Mouse (Mus musculus) C2C12 (cell line): ENCODE data around the gene Cdh4.

Experiments used
- CEBPB ChIP-seq: IDR thresholded peaks from one replicate; pipeline ENCODE4 v1.6.1; 2011; ENCODE audit warnings: low read depth, mild to moderate bottlenecking, control low read depth, moderate library complexity
- CTCF ChIP-seq: IDR thresholded peaks from one replicate; pipeline ENCODE4 v1.5.1; 2011; ENCODE audit not compliant: control insufficient read depth, insufficient read depth, insufficient read length
- FOSL1 ChIP-seq: IDR thresholded peaks from one replicate; pipeline ENCODE4 v1.8.0; 2011; ENCODE audit warnings: mild to moderate bottlenecking, low read length; ENCODE audit not compliant: poor library complexity, insufficient read depth, severe bottlenecking
- MAX ChIP-seq: IDR thresholded peaks from one replicate; pipeline ENCODE4 v1.6.1; 2011; ENCODE audit warnings: mild to moderate bottlenecking, control low read depth
- MYOD1 ChIP-seq: IDR thresholded peaks from one replicate; pipeline ENCODE4 v1.6.1; 2011; ENCODE audit warnings: low read depth; ENCODE audit not compliant: control insufficient read depth, insufficient read length
- USF1 ChIP-seq: IDR thresholded peaks from one replicate; pipeline ENCODE4 v1.6.1; 2011; ENCODE audit warnings: low read depth, mild to moderate bottlenecking, control low read depth, moderate library complexity

DNA sequence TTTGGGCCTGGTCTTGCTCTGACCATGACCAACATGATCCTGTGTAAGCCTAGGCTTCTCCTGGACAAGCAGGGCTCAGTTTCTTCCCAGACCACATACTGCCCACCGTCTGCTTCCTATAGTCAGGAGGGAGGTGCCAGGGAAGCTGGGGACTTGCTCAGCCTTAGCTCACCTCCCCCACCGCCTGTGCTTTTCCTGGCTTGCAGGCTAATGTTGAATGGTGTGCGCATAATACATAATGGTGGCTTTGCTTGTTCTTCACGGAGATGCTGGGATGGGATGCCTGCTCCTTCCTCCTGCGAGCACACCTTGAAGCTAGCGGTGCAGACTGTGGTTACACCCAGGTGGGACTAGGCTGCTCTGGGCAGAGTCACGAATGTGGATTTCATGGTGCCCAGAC, 84.7 kb downstream of the Cdh4 start:
- TF ChIP-seq CEBPB (no peak), CTCF (no peak), MYOD1 (no peak), MAX (no peak), USF1 (no peak), FOSL1 (no peak)
